Mouse (Mus musculus) forebrain, embryonic 16.5 days (tissue): ENCODE results near the gene Mroh7. TPM values are rescaled to one million over a fixed set of nuclear protein-coding genes. Genes with fewer than 3 reads are reported as not detected.
A peak's percentile ranks its signal among the peaks of the same experiment; 100 is the strongest.
"Not testable (repeated sequence)": the region's sequence is repeated elsewhere in the genome, so short reads cannot be mapped to it uniquely, and the experiment has no call there.

ENCODE experiments used
- ATAC-seq: fragments of 200-750 bp; cut with Nextera tagmentation; 2 replicates; pipeline ENCODE4 v1.8.0; 2017; ENCODE audit warnings: mild to moderate bottlenecking, moderate library complexity
- H3K27ac ChIP-seq: fragments of 300-500 bp; sonication (generic); 2 replicates; pipeline ENCODE4 v1.5.1; 2014; ENCODE audit warnings: low read length, control low read depth
- H3K27me3 ChIP-seq: fragments of 300-500 bp; sonication (generic); replicated peaks from 2 replicates; pipeline ENCODE4 v1.6.1; 2014; ENCODE audit warnings: low read length; ENCODE audit not compliant: control insufficient read depth, insufficient read depth
- H3K36me3 ChIP-seq: fragments of 300-500 bp; sonication (generic); 2 replicates; pipeline ENCODE4 v1.6.1; 2014; ENCODE audit not compliant: control insufficient read depth, insufficient read depth
- H3K4me1 ChIP-seq: fragments of 300-500 bp; sonication (generic); replicated peaks from 2 replicates; pipeline ENCODE4 v1.6.1; 2014; ENCODE audit warnings: low read length; ENCODE audit not compliant: control insufficient read depth, insufficient read depth
- H3K4me2 ChIP-seq: fragments of 300-500 bp; sonication (generic); 2 replicates; pipeline ENCODE4 v1.6.1; 2014; ENCODE audit warnings: mild to moderate bottlenecking, low read length, control low read depth
- H3K4me3 ChIP-seq: fragments of 300-500 bp; sonication (generic); replicated peaks from 2 replicates; pipeline ENCODE4 v1.5.1; 2014; ENCODE audit warnings: mild to moderate bottlenecking, low read length, control low read depth
- H3K9ac ChIP-seq: fragments of 300-500 bp; sonication (generic); replicated peaks from 2 replicates; pipeline ENCODE4 v1.6.1; 2014; ENCODE audit warnings: low read depth, low read length, control low read depth
- H3K9me3 ChIP-seq: fragments of 300-500 bp; sonication (generic); 2 replicates; pipeline ENCODE4 v1.6.1; 2016; ENCODE audit warnings: low read length; ENCODE audit not compliant: control insufficient read depth
- WGBS: fragments of 180-500 bp; shearing (Covaris S2); extraction: QIAGEN DNeasy Blood & Tissue Kit; methylation state at CpG from one replicate; pipeline ENCODE4 v1.1.7; 2014; 5-methylcytosine and 5-hydroxymethylcytosine counted together
- polyA plus RNA-seq: library from polyadenylated mRNA; unstranded; fragments of >200 nt; fragmentation: Nextera tagmentation; extraction: Ambion mirVana; gene quantifications from 2 replicates; pipeline ENCODE4 v1.2.1, GENCODE M21; 2015

The Mroh7 gene
- 0.29 and 0.38 TPM in 2 replicates for polyA plus RNA-seq

DNA sequence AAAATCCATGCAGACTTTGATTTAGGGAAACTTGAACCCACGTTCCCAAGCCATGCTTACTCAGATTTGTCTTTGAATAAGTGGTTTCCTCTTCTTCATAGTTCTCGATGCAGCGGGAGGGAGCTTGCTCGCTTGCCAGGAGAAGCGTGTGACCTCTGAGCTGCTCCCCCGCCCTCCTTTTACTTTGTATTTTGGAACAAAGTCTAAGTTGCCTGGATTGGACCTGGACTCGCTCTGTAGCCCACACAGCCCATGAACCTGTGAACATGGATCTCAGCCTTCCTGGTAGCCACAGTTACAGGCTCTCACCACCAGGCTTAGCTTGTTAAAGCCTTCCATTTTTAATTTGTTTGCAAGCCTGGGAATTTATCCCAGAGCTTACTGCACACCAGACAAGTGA lies at the start of gene Mroh7:
Gene Mroh7 (minus strand): TSS at position 112 of the 400 bp plus-strand sequence.
- H3K4me2 ChIP-seq: no peak within 1 kb of the TSS
- H3K9me3 ChIP-seq: no peaks in the 10 kb centered on the region
- no peak within 1 kb of the TSS for H3K27ac ChIP-seq
- ATAC-seq: no peak
- H3K36me3 ChIP-seq: no peaks in the 10 kb centered on the region
- H3K4me1 ChIP-seq: no peaks in the 10 kb centered on the region
- WGBS: 83% methylated on average over 7 of the region's 7 CpGs
- no peak within 1 kb of the TSS for H3K4me3 ChIP-seq
- no peaks in the 10 kb centered on the region for H3K27me3 ChIP-seq
- H3K9ac ChIP-seq: no peak within 1 kb of the TSS

DNA sequence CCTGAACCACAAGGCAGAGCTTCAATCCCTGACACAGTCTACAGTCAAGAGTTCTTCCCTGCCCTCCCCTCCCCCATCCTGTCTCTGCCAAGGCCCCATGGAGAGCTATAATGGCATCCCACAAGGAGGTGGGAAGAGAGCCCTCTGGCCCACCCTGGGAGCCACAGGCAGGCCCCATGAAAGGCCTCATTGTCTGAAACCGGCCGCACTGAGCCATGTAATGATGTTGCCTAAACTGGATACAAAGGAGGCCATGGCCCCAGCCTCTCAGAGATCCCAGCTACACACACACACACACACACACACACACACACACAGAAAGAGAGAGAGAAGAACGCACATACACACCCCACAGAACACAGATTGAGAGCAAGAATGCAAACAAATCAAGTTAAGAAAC lies 49.3 kb upstream of the Mroh7 start:
- Histone ChIP-seq H3K4me2 (no peak overlapping the region), H3K27ac (no peak overlapping the region), H3K27me3 (no peaks in the 10 kb centered on the region), H3K4me1 (peaks cover 20% of the 10 kb centered on the region), H3K4me3 (no peak overlapping the region), H3K36me3 (no peaks in the 10 kb centered on the region), H3K9ac (no peak overlapping the region), H3K9me3 (no peaks in the 10 kb centered on the region)
- 2% methylated on average over 3 of the region's 3 CpGs for WGBS
- peak; percentile 66 for ATAC-seq

DNA sequence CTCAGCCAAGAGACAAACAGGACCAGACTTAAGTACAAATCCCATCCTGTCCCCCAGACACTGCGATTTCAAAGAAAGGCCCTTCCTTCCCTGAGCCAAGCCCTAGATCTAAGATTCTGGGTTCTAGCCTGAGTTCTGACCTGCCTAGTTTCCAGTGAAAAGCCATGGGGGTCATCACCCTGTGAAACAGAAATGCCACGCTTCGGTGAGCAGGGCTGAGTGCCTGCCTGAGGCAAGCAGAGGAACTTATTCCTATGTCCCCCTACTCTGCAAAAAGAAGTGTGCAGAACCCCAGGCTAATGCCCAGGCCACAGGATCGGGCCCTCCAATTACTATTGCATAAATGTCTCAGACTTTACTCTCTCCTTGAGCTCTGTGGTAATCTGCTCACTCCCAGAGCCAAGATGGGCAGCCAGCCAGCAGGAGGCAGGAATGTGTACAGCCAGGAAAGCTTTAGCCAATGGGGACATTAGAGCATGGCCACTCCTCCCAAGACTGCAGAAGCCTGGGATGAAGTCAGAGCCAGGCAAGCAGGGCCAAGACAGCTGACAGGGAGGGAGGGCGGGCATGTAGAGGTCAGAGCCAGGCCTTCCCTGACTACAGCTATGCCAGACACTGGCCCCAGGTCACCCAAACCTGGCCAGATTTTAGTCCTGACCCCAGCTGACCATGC lies 47.5 kb upstream of the Mroh7 start:
- Histone ChIP-seq H3K4me3 (no peak overlapping the region), H3K4me1 (peaks cover 20% of the 10 kb centered on the region), H3K27ac (no peak overlapping the region), H3K9me3 (no peaks in the 10 kb centered on the region), H3K4me2 (no peak overlapping the region), H3K27me3 (no peaks in the 10 kb centered on the region), H3K9ac (no peak overlapping the region), H3K36me3 (no peaks in the 10 kb centered on the region)
- WGBS: 24% methylated on average over 5 of the region's 5 CpGs
- ATAC-seq: peak; percentile 88

GRCm38 (mm10) chr4:106776998-106777397 lies 46.3 kb upstream of the Mroh7 start:
- Histone ChIP-seq H3K4me1 (peaks cover 20% of the 10 kb centered on the region), H3K27me3 (no peaks in the 10 kb centered on the region), H3K27ac (peak overlapping the region; percentile 53), H3K36me3 (no peaks in the 10 kb centered on the region), H3K9ac (0 out of 2 replicates have a peak overlapping the region, but pooled peaks have one; percentile 32), H3K9me3 (no peaks in the 10 kb centered on the region), H3K4me3 (no peak overlapping the region), H3K4me2 (no peak overlapping the region)
- peak; percentile 60 for ATAC-seq
- WGBS: 16% methylated on average over 3 of the region's 3 CpGs

DNA sequence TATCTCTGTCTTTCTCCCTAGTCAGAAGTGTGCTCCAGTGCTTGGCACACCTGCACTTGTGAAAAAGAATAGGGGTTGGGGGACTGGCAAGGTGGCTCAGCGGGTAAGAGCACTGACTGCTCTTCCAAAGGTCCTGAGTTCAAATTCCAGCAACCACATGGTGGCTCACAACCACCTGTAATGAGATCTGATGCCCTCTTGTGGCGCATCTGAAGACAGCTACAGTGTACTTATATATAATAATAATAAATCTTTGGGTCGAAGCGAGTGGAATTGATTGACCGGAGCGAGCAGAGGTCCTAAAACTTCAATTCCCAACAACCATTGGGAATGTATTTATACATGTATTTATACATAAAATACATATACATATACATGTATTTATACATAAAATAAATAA lies 45.0 kb upstream of the Mroh7 start:
- H3K27me3 ChIP-seq: not testable (repeated sequence)
- WGBS: 83% methylated on average over 6 of the region's 6 CpGs

DNA sequence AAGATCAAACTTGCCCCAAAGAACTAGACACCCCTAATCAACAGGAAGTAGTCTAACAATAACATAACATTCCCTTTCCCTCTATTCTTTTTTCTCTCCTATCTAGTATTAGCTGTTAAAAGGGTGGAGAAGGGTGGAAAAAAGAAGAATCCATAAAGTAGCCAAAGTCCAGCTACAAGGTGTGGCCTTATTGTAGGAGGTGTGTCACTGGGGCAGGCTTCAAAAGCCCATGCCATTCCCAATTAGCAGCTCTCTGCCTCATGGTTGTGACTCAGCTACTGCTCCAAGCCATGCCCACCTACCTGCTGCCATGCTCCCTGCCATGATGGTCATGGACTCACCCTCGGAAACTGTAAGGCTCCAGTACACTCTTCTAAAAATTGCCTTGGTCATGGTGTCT lies 41.8 kb upstream of the Mroh7 start:
- H3K36me3 ChIP-seq: no peaks in the 10 kb centered on the region
- H3K4me3 ChIP-seq: no peak overlapping the region
- ATAC-seq: no peak
- no peak overlapping the region for H3K27ac ChIP-seq
- WGBS: 94% methylated on average over 1 of the region's 1 CpGs
- H3K9ac ChIP-seq: no peak overlapping the region
- H3K27me3 ChIP-seq: no peaks in the 10 kb centered on the region
- H3K4me2 ChIP-seq: no peak overlapping the region
- H3K4me1 ChIP-seq: peaks cover 8% of the 10 kb centered on the region
- H3K9me3 ChIP-seq: no peaks in the 10 kb centered on the region

More for the DNA sequence above, 45.0 kb upstream of the Mroh7 start:
- H3K27ac ChIP-seq, H3K9ac ChIP-seq, H3K4me3 ChIP-seq, H3K4me2 ChIP-seq, H3K36me3 ChIP-seq, ATAC-seq, H3K9me3 ChIP-seq: not testable (repeated sequence)
- peaks cover 20% of the 10 kb centered on the region for H3K4me1 ChIP-seq

GRCm38 (mm10) chr4:106769306-106769705 lies 38.6 kb upstream of the Mroh7 start:
- H3K9me3 ChIP-seq: no peaks in the 10 kb centered on the region
- 67% methylated on average over 2 of the region's 2 CpGs for WGBS
- no peaks in the 10 kb centered on the region for H3K27me3 ChIP-seq
- no peak overlapping the region for H3K27ac ChIP-seq
- H3K4me1 ChIP-seq: no peaks in the 10 kb centered on the region
- H3K9ac ChIP-seq: no peak overlapping the region
- ATAC-seq: no peak
- no peak overlapping the region for H3K4me3 ChIP-seq
- H3K36me3 ChIP-seq: no peaks in the 10 kb centered on the region
- no peak overlapping the region for H3K4me2 ChIP-seq

GRCm38 (mm10) chr4:106764166-106764565 lies 33.4 kb upstream of the Mroh7 start:
- Histone ChIP-seq H3K4me3 (no peak overlapping the region), H3K9me3 (no peaks in the 10 kb centered on the region), H3K4me2 (no peak overlapping the region), H3K27me3 (no peaks in the 10 kb centered on the region), H3K4me1 (no peaks in the 10 kb centered on the region), H3K9ac (no peak overlapping the region), H3K27ac (no peak overlapping the region), H3K36me3 (no peaks in the 10 kb centered on the region)
- 73% methylated on average over 7 of the region's 7 CpGs for WGBS
- ATAC-seq: no peak

DNA sequence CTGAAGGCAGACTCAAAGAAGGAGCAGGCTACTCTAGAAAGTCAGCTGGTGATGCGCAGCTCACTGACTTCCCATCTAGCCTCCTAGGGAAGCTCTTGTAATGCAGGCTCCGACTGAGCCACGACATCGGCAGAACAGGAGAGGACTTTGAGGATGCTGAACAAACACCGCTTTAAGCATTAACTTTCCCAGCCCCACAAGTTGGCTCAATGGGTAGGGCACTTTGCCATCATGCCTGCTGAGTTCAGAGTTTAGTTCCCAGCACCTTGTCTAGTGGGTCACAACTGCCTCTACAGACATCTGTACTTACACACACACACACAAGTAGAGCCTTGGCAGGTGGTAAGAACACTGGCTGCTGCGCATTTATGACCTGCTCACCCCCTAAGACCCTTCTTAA lies 21.0 kb upstream of the Mroh7 start:
- H3K36me3 ChIP-seq: no peaks in the 10 kb centered on the region
- peaks cover 11% of the 10 kb centered on the region; the same call in 1 of the 2 replicates for H3K4me1 ChIP-seq
- no peak for ATAC-seq
- no peaks in the 10 kb centered on the region for H3K9me3 ChIP-seq
- no peak overlapping the region for H3K4me3 ChIP-seq
- no peaks in the 10 kb centered on the region for H3K27me3 ChIP-seq
- 85% methylated on average over 6 of the region's 6 CpGs for WGBS
- no peak overlapping the region for H3K4me2 ChIP-seq
- no peak overlapping the region for H3K27ac ChIP-seq
- H3K9ac ChIP-seq: no peak overlapping the region
